Mouse (Mus musculus): ENCODE measurements around the gene Gm44596. TPM values are rescaled to one million over a fixed set of nuclear protein-coding genes. Genes with fewer than 3 reads are reported as not detected.

Gene Gm44596
- polyA plus RNA-seq, 1 experiment from 2014 or later: not detected

DNA sequence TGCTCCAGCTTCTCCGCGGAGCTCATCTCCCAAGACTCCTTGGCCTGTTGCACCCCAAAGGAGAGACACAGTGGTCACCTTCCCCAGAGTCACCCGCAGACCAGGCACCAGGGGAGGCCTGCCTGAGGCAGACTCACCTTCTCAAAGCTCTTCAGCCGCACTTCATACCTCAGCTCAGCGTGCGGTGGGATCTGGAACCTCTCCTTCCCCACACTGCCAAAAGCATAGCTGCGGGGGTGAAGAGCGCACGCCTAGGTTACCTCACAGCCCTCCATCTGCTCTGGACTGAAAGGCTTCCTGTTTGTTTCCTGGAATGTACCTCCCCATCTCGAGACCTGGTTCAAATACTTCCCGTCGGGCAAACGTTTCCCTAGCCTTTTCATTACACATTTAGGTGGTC is 58.3 kb downstream of the Gm44596 start:
- H3K4me1 ChIP-seq: peaks cover 41% of the 10 kb centered on the region

DNA sequence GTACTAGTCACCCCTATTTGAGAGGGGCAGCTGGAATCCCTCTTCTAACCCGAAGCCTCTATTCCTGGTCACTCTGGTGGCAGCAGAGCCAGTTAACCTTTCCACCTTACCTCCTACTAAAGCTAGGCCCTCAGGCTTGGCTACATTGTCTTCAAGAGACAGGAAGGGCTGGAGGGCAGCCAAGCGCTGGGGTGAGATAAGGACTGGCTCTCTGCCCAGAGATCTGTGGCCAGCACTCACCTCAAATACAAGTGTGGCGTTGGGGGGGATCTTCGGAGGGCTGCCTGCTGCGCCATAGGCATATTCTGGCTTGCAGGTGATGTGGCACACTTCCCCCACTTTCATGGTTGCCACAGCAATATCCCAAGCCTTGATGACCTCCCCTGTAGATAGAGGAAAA is 60.2 kb downstream of the Gm44596 start:
- 21% methylated on average over 5 of the region's 5 CpGs for WGBS
- no peak for ATAC-seq (ENCODE audit: extremely low read depth, insufficient number of reproducible peaks, low FRiP score, low TSS enrichment)
- H3K27ac ChIP-seq (replicated peaks): peak overlapping the region; percentile 81

More for the DNA sequence above, 58.3 kb downstream of the Gm44596 start:
- Histone ChIP-seq H3K9me3 (no peaks in the 10 kb centered on the region), H3K4me3 (no peak overlapping the region), H3K27ac (replicated peaks) (no peak overlapping the region), H3K36me3 (peaks cover 81% of the 10 kb centered on the region), H3K9ac (no peak overlapping the region), H3K4me2 (no peak overlapping the region), H3K27me3 (replicated peaks) (no peaks in the 10 kb centered on the region)
- 90% methylated on average over 13 of the region's 13 CpGs for WGBS
- ATAC-seq (ENCODE audit: extremely low read depth, insufficient number of reproducible peaks, low FRiP score, low TSS enrichment): no peak

DNA sequence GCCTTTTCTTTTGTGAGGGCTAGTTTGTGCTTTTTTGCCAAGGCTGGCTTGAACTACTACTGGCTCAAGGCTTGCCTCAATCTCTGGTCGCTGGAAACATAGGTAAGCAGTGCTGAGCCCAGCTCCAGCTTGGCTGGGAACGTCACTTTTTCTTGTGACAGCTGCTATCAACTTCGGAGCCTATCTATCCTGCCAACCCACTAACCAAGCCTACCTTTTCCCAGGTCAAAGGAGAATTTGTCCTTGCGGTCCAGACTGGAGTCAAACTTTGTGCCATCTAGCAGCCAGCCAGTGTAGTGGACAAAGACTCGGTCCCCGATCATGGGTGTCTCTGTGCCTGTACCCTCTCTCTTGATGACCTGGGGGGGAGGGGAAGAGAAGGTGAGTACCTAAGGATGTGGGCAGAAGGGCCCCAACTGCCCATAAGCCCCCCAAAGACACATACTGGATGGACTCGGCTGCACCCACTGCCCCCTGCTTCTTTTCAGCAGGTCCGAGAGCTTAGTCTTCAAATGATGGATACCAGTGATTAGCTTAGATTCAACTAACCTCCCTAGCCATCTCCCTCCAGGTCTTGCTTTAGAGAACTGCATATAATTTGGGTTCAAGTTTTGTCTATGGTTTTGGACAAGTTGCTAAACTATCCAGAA is 61.2 kb downstream of the Gm44596 start:
- Histone ChIP-seq H3K9me3 (no peaks in the 10 kb centered on the region), H3K4me1 (peaks cover 43% of the 10 kb centered on the region), H3K4me2 (peak overlapping the region; percentile 77), H3K4me3 (peak overlapping the region; percentile 87), H3K27ac (replicated peaks) (0 out of 2 replicates have a peak overlapping the region, but pooled peaks have one; percentile 81), H3K27me3 (replicated peaks) (no peaks in the 10 kb centered on the region), H3K36me3 (peaks cover 51% of the 10 kb centered on the region), H3K9ac (peak overlapping the region; percentile 96)
- no peak for ATAC-seq (ENCODE audit: extremely low read depth, insufficient number of reproducible peaks, low FRiP score, low TSS enrichment)
- 86% methylated on average over 8 of the region's 8 CpGs for WGBS

More for the DNA sequence above, 60.2 kb downstream of the Gm44596 start:
- Histone ChIP-seq H3K9ac (peak overlapping the region; percentile 57), H3K4me3 (no peak overlapping the region), H3K9me3 (no peaks in the 10 kb centered on the region), H3K36me3 (peaks cover 61% of the 10 kb centered on the region), H3K4me1 (peaks cover 43% of the 10 kb centered on the region), H3K27me3 (replicated peaks) (no peaks in the 10 kb centered on the region), H3K4me2 (peak overlapping the region; percentile 12; the same call in 1 of the 2 replicates)

DNA sequence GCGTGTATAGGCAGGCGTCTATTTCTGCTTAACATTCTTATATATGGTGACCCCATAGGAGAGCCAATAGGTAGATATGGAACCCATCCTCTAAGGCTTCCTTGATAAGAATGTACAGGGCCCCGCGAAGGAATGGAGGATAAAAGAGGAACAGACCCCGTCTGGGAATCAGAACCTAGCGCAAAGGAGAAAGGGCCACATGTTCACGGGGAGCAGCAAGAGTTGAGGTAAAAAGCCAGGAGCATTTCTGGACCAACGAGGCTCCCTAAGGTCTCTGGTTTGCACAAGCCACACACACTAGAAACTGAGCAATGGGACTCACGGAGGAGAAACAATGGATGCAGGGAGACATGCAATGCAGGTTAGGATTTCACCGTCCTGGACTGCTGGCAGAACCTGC is 62.0 kb downstream of the Gm44596 start:
- WGBS: 2% methylated on average over 10 of the region's 10 CpGs
- Histone ChIP-seq H3K36me3 (peaks cover 43% of the 10 kb centered on the region), H3K9ac (peak overlapping the region; percentile 96), H3K4me3 (peak overlapping the region; percentile 87), H3K27ac (replicated peaks) (peak overlapping the region; percentile 93), H3K27me3 (replicated peaks) (no peaks in the 10 kb centered on the region), H3K4me1 (peaks cover 41% of the 10 kb centered on the region), H3K4me2 (peak overlapping the region; percentile 77), H3K9me3 (no peaks in the 10 kb centered on the region)
- no peak for ATAC-seq (ENCODE audit: extremely low read depth, insufficient number of reproducible peaks, low FRiP score, low TSS enrichment)

DNA sequence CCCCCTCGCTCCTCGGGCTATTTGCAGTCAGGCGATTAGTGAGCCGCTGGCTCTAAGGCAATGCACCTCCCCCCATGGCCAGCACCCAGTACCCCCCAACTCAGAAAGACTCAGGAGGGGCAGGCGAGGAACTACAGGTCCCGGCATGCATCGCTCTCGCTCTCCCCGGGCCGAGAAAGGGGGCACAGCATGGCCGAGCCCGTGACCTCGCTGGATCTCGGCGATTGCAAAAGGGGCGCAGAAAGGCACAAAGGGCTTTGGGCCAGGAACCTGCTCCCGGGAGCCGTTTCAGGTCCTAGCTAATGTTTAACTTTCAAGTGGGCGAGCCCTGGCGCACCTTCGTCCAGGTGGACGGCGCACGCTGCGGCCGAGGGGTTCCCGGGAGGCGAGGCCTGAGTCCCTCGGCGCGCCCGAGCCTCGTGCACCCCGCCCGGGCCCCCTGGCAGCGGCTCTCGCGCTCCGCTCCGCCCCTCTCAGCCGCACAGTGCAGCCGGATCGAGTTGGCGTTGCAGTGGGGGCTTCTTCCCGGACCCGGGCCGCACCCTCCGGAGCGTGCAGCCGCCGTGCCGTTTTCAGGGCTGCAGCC is 62.5 kb downstream of the Gm44596 start:
- H3K4me1 ChIP-seq: peaks cover 37% of the 10 kb centered on the region
- ATAC-seq (ENCODE audit: extremely low read depth, insufficient number of reproducible peaks, low FRiP score, low TSS enrichment): peak; percentile 55
- H3K27me3 ChIP-seq (replicated peaks): no peaks in the 10 kb centered on the region
- no peaks in the 10 kb centered on the region for H3K9me3 ChIP-seq
- WGBS: under 1% methylated on average over 51 of the region's 52 CpGs
- H3K36me3 ChIP-seq: peaks cover 38% of the 10 kb centered on the region
- peak overlapping the region; percentile 96 for H3K9ac ChIP-seq
- H3K27ac ChIP-seq (replicated peaks): peak overlapping the region; percentile 93
- H3K4me2 ChIP-seq: peak overlapping the region; percentile 77
- peak overlapping the region; percentile 87 for H3K4me3 ChIP-seq

DNA sequence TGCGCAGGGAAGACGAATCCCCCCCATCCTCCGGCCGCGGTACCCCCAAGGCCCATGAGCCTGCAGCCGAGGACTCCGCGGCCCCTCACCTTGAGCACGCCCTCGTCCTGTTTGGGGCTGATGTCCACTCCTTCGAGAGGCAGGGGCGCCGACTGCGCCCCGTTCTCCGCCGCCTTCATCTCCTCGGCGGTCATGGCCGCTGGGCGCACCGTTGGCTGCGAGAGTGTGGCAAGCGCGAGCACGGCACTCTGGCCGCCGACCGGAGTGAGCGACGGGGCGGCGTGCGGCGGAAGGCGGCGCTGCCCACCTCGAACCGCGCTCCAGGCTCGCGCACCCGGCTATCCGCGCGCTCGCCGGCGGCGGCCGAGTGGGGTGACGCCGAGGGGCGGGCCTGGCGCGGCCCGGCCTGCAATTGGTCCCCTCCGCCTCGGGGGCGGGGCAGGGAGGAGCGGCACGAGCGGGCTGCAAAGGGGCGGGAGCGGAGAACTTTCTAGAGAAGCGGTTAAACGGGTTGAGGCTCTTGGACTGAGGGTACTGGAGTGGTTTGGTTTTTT is 63.1 kb downstream of the Gm44596 start, which contains the start of gene Fkbp4:
TSS of gene Fkbp4 (minus strand) at position 361 of the 554 bp plus-strand sequence.
- peak; percentile 91 for ATAC-seq (ENCODE audit: extremely low read depth, insufficient number of reproducible peaks, low FRiP score, low TSS enrichment)
- Histone ChIP-seq H3K4me3 (peak within 1 kb of the TSS; percentile 87), H3K9me3 (no peaks in the 10 kb centered on the region), H3K9ac (peak within 1 kb of the TSS; percentile 96), H3K36me3 (peaks cover 32% of the 10 kb centered on the region), H3K27me3 (replicated peaks) (no peaks in the 10 kb centered on the region), H3K4me1 (peaks cover 37% of the 10 kb centered on the region), H3K4me2 (peak within 1 kb of the TSS; percentile 77), H3K27ac (replicated peaks) (peak within 1 kb of the TSS; percentile 93)
- under 1% methylated on average over 67 of the region's 67 CpGs for WGBS

DNA sequence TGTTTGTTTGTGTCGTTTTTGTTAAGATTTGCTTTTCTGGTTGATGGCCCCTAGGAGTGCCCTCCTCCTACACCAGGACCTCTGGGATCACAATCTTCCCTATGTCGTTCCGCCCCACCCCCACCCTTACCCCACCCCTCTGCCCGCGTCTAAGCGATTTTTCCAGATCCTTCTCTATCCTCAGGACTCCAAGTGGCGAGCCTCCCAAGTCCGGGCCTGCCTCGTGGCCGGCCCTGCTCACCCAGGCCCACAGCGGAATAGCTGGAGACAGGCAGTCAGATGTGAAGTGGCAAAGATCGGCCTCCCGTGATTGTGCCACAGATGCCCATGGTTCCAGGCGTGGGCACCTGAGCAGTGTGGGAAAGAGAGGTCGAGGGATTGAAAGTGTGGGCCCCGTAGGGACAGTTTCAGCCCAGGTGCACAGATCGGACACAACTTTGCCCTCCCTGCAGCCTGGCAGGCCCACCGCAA is 63.6 kb downstream of the Gm44596 start:
- H3K4me1 ChIP-seq: peaks cover 37% of the 10 kb centered on the region
- peak overlapping the region; percentile 66 for H3K27ac ChIP-seq (replicated peaks)
- H3K9me3 ChIP-seq: no peaks in the 10 kb centered on the region
- H3K9ac ChIP-seq: peak overlapping the region; percentile 82
- 23% methylated on average over 17 of the region's 18 CpGs for WGBS
- peak overlapping the region; percentile 87 for H3K4me3 ChIP-seq
- H3K4me2 ChIP-seq: peak overlapping the region; percentile 77
- ATAC-seq (ENCODE audit: extremely low read depth, insufficient number of reproducible peaks, low FRiP score, low TSS enrichment): peak; percentile 11; the same call in 1 of the 2 replicates
- H3K27me3 ChIP-seq (replicated peaks): no peaks in the 10 kb centered on the region
- H3K36me3 ChIP-seq: peaks cover 27% of the 10 kb centered on the region

DNA sequence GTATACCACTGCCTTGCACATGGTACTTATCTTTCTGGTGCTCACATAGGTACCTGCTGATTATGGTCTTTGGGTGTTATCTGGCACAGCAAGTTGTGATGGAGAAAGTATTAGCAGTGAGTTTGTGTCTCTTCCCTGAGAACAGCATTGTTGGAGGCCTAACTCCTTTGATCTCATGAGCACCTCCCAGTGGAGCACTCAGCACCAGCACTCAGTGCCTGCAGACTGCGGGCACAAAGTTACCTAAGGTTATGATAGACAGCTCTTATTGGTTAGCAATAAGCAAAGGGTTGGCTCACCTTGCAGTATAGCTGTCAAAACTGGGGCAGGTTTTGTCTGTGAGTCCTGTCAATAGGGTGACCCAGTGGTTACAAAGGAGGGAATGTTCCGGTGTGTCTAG is 64.9 kb downstream of the Gm44596 start:
- Histone ChIP-seq H3K4me3 (no peak overlapping the region), H3K4me2 (no peak overlapping the region), H3K9me3 (no peaks in the 10 kb centered on the region), H3K9ac (no peak overlapping the region), H3K27ac (replicated peaks) (no peak overlapping the region), H3K36me3 (peaks cover 14% of the 10 kb centered on the region), H3K4me1 (peaks cover 26% of the 10 kb centered on the region), H3K27me3 (replicated peaks) (peaks cover 4% of the 10 kb centered on the region; the same call in 1 of the 2 replicates)
- 94% methylated on average over 2 of the region's 2 CpGs for WGBS
- ATAC-seq (ENCODE audit: extremely low read depth, insufficient number of reproducible peaks, low FRiP score, low TSS enrichment): no peak

DNA sequence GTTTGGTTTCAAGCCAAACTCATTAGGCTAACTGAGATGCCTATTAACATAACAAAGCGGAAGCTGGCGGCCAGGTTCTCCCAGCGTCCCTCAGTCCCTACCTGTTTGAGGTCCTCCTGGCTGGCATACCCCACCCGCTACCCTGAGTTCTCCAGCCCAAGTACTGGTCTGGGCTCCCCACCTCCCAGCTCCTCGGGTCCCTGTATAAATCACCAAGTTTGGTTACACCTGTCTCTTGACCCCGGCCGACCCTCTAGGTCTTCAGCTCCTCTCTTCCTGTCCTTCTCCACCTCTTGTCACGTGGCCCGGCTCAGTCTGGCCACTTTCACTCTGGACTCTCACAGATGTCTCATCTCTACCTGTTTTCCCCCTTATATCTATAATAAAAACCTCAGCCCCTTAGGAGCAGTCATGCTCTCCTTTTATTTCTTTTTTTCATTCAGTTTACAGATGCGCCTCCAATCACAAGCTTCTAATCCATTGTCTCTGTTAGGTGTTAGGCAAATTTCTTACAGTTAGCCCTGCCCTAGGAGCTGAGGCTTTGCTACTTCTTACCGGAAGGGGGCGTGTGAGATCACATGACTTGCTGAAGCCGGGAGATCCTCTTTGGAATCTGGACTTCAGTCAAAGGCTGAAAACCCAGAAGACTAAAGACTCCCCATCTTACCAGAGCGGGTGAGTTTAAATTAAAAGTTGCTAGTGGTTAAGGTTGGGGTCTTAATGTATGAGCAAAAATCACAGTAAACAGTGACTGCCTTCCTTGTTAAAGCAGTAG is 70.6 kb downstream of the Gm44596 start:
- no peaks in the 10 kb centered on the region for H3K36me3 ChIP-seq
- WGBS: 15% methylated on average over 14 of the region's 14 CpGs
- H3K27me3 ChIP-seq (replicated peaks): peaks cover 4% of the 10 kb centered on the region; the same call in 1 of the 2 replicates
- peak overlapping the region; percentile 47; the same call in 1 of the 2 replicates for H3K9ac ChIP-seq
- peak overlapping the region; percentile 63 for H3K4me2 ChIP-seq
- peaks cover 4% of the 10 kb centered on the region; the same call in 1 of the 2 replicates for H3K4me1 ChIP-seq
- ATAC-seq (ENCODE audit: extremely low read depth, insufficient number of reproducible peaks, low FRiP score, low TSS enrichment): no peak
- H3K27ac ChIP-seq (replicated peaks): no peak overlapping the region
- peak overlapping the region; percentile 30 for H3K4me3 ChIP-seq
- H3K9me3 ChIP-seq: no peaks in the 10 kb centered on the region

DNA sequence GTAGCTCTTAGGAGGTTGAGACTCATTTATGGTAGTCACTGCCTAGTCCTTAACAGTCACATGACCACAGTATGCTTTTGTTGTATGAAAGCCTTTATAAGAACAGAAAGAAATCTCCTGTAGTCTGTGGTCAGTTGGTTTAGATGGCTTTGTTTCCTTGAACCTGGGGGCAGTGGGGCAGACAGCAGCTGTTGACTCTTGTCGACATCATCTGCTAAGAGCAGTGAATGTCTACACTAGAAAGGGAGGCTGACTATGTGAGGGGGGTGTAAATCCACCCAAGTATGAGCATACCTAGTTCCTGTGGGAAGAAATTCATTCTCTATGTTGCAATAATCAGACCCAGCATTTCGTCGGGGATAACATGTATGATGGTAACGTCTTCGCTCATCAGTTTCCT is 71.8 kb downstream of the Gm44596 start:
- Histone ChIP-seq H3K36me3 (no peaks in the 10 kb centered on the region), H3K27me3 (replicated peaks) (peaks cover 4% of the 10 kb centered on the region; the same call in 1 of the 2 replicates), H3K27ac (replicated peaks) (no peak overlapping the region), H3K4me1 (peaks cover 4% of the 10 kb centered on the region; the same call in 1 of the 2 replicates), H3K9me3 (no peaks in the 10 kb centered on the region), H3K4me3 (no peak overlapping the region), H3K4me2 (no peak overlapping the region), H3K9ac (no peak overlapping the region)
- WGBS: 91% methylated on average over 5 of the region's 5 CpGs
- ATAC-seq (ENCODE audit: extremely low read depth, insufficient number of reproducible peaks, low FRiP score, low TSS enrichment): no peak

Measured in heart, embryonic 13.5 days (tissue).